Mouse (Mus musculus) stomach, postnatal 0 days (tissue): ENCODE results near the gene Hs1bp3. TPM values are rescaled to one million over a fixed set of nuclear protein-coding genes. Genes with fewer than 3 reads are reported as not detected.

Source experiments
- ATAC-seq: fragments of 200-750 bp; cut with Nextera tagmentation; 2 replicates; pipeline ENCODE4 v1.8.0; 2017; ENCODE audit not compliant: low FRiP score, low TSS enrichment
- DNase-seq: peaks from one replicate; pipeline ENCODE4 v3.0.0-alpha.2; 2016; ENCODE audit warnings: low spot score
- H3K27ac ChIP-seq: fragments of 300-500 bp; sonication (generic); replicated peaks from 2 replicates; pipeline ENCODE4 v1.5.1; 2014; ENCODE audit warnings: mild to moderate bottlenecking, control low read depth
- H3K27me3 ChIP-seq: fragments of 300-500 bp; sonication (generic); 2 replicates; pipeline ENCODE4 v1.6.1; 2014; ENCODE audit warnings: low read length; ENCODE audit not compliant: control insufficient read depth, insufficient read depth
- H3K36me3 ChIP-seq: fragments of 300-500 bp; sonication (generic); 2 replicates; pipeline ENCODE4 v1.6.1; 2014; ENCODE audit warnings: low read length, mixed read lengths; ENCODE audit not compliant: control insufficient read depth, insufficient read depth
- H3K4me1 ChIP-seq: fragments of 300-500 bp; sonication (generic); replicated peaks from 2 replicates; pipeline ENCODE4 v1.6.1; 2014; ENCODE audit warnings: antibody characterized with exemption; ENCODE audit not compliant: control insufficient read depth, insufficient read depth
- H3K4me2 ChIP-seq: fragments of 300-500 bp; sonication (generic); replicated peaks from 2 replicates; pipeline ENCODE4 v1.6.1; 2014; ENCODE audit warnings: low read depth, mild to moderate bottlenecking, control low read depth, moderate library complexity
- H3K4me3 ChIP-seq: fragments of 300-500 bp; sonication (generic); 2 replicates; pipeline ENCODE4 v1.5.1; 2014; ENCODE audit warnings: low read depth, low read length, control low read depth
- H3K9ac ChIP-seq: fragments of 300-500 bp; sonication (generic); 2 replicates; pipeline ENCODE4 v1.6.1; 2014; ENCODE audit warnings: mild to moderate bottlenecking, low read length, control low read depth, mixed read lengths
- H3K9me3 ChIP-seq: fragments of 300-500 bp; sonication (generic); 2 replicates; pipeline ENCODE4 v1.6.1; 2016; ENCODE audit warnings: low read length; ENCODE audit not compliant: control insufficient read depth
- CTCF ChIP-seq: IDR thresholded peaks from 2 replicates; pipeline ENCODE4 v1.5.1; 2016; ENCODE audit warnings: antibody characterized with exemption, low read depth, mild to moderate bottlenecking, moderate library complexity
- EP300 ChIP-seq: optimal IDR thresholded peaks from 2 replicates; pipeline ENCODE3; 2016; ENCODE audit warnings: antibody characterized with exemption
- WGBS: fragments of 180-500 bp; shearing (Covaris S2); extraction: QIAGEN DNeasy Blood & Tissue Kit; methylation state at CpG from one replicate; pipeline ENCODE4 v1.1.7; 2014; 5-methylcytosine and 5-hydroxymethylcytosine counted together
- polyA plus RNA-seq: library from polyadenylated mRNA; unstranded; fragments of >200 nt; fragmentation: Nextera tagmentation; extraction: Ambion mirVana; gene quantifications from 2 replicates; pipeline ENCODE4 v1.2.1, GENCODE M21; 2015

Gene Hs1bp3
- polyA plus RNA-seq, 1 experiment from 2014 or later = 7.0 TPM

- TF ChIP-seq CTCF (no peak), EP300 (no peak)
- Histone ChIP-seq H3K4me2 (no peak overlapping the region), H3K9me3 (no peaks in the 10 kb centered on the region), H3K27ac (0 out of 2 replicates have a peak overlapping the region, but pooled peaks have one; percentile 18), H3K4me1 (no peaks in the 10 kb centered on the region; the same call in 1 of the 2 replicates), H3K36me3 (no peaks in the 10 kb centered on the region), H3K4me3 (no peak overlapping the region), H3K9ac (no peak overlapping the region), H3K27me3 (no peaks in the 10 kb centered on the region)
- no peak for DNase-seq
- WGBS = 87% methylated on average over 1 of the region's 1 CpGs
- ATAC-seq = no peak
Observed at GRCm38 (mm10) chr12:8387281-8387680, 74.0 kb downstream of the Hs1bp3 start.

DNA sequence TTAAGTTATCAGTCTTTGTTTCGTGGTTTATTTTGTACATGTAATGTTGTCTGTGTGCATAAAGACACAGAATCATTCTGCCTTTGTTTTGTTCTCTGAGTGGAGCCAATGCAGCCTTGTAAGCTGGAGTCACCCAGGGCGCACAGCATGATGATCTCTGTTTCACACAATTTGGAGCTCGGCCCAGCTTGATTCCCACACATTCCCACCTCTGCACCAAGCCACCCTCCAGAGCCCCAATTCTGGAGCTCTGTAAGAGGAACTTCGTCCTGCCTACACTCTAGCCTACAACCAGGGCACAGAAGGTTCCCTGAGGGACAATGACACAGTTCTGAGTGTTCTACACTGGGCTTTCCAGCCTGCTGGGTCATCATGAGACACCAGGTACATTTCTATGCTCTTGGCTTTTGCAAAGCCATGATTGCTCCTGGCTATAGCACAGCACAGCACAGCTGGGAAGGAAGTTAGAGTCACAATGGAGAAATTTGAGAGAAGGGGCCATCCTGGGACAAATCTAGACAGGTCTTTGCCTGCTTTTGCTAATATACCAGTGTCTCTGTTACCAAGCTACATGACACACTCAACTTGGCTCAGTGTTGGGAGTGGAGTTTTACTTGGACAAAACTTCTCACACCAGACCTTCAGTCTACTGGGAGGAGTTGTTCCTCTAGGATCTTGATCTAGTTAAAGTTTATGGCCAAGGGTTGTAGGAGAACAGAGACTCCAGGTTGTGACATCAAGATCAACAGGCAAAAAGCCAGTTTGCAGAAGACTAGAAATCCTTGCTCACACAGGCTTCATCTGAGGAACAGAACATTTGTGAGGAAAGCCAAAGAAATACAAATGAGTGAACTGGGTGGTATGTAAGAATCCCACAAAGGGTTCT, 75.5 kb downstream of the Hs1bp3 start:
- H3K27me3 ChIP-seq = no peaks in the 10 kb centered on the region
- no peaks in the 10 kb centered on the region for H3K9me3 ChIP-seq
- H3K4me3 ChIP-seq = no peak overlapping the region
- ATAC-seq (no peak), DNase-seq (no peak)
- no peak overlapping the region for H3K27ac ChIP-seq
- H3K36me3 ChIP-seq = no peaks in the 10 kb centered on the region
- no peak overlapping the region for H3K9ac ChIP-seq
- no peaks in the 10 kb centered on the region; the same call in 1 of the 2 replicates for H3K4me1 ChIP-seq
- no peak overlapping the region for H3K4me2 ChIP-seq
- WGBS = 85% methylated on average over 4 of the region's 4 CpGs
- no peak for TF ChIP-seq EP300
- no peak for TF ChIP-seq CTCF

DNA sequence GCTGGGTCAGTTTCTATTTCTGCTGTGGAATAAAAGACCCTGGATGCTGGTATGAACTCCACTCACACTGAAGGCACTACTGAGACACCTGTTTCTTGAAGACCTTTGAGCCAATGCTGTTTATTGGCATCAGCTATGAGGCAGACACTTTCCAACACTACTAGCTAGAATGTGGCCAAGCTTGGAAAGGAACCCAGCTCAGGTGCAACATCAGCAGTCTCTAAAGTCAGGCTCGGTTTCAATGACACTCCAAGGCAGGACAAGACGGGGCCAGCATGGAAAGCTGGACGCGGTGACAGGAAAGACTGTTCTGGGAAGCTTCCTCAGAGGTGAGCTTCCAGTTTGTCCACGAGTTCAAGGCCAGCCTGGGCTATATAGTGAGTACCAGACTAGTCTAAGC, 80.0 kb downstream of the Hs1bp3 start:
- DNase-seq (no peak), ATAC-seq (no peak)
- H3K4me2 ChIP-seq = no peak overlapping the region
- H3K9me3 ChIP-seq = no peaks in the 10 kb centered on the region
- TF ChIP-seq EP300 (no peak), CTCF (no peak)
- no peak overlapping the region for H3K9ac ChIP-seq
- H3K4me1 ChIP-seq = 0 out of 2 replicates have a peak, but pooled peaks cover 2% of the 10 kb centered on the region
- H3K4me3 ChIP-seq = no peak overlapping the region
- WGBS = 82% methylated on average over 5 of the region's 5 CpGs
- H3K27me3 ChIP-seq = no peaks in the 10 kb centered on the region
- H3K36me3 ChIP-seq = no peaks in the 10 kb centered on the region
- no peak overlapping the region for H3K27ac ChIP-seq

Other genes with a start within 250 kb of the Hs1bp3 start
- 58.9 and 64.2 TPM in 2 replicates for gene Ldah, start 105.3 kb upstream of the Hs1bp3 start, polyA plus RNA-seq
- 0.06 TPM in 1 of 2 replicates, not detected in the other for gene Gdf7, start 11.5 kb upstream of the Hs1bp3 start, polyA plus RNA-seq
- 32.9 and 39.5 TPM in 2 replicates for gene Rhob, start 186.6 kb downstream of the Hs1bp3 start, polyA plus RNA-seq